Mouse (Mus musculus) forebrain, embryonic 14.5 days (tissue): ENCODE results near the gene Lsamp. TPM values are rescaled to one million over a fixed set of nuclear protein-coding genes. Genes with fewer than 3 reads are reported as not detected.

Experiments
- ATAC-seq: fragments of 200-750 bp; cut with Nextera tagmentation; 2 replicates; pipeline ENCODE4 v1.8.0; 2017; ENCODE audit warnings: mild to moderate bottlenecking, moderate library complexity
- DNase-seq: peaks from one replicate; pipeline ENCODE4 v3.0.0-alpha.2; 2015; ENCODE audit warnings: low spot score
- H3K27ac ChIP-seq: fragments of 300-500 bp; sonication (generic); 2 replicates; pipeline ENCODE4 v1.5.1; 2014; ENCODE audit warnings: low read depth, mild to moderate bottlenecking, control low read depth, low read length, moderate library complexity
- H3K27me3 ChIP-seq: fragments of 300-500 bp; sonication (generic); replicated peaks from 2 replicates; pipeline ENCODE4 v1.6.1; 2014; ENCODE audit warnings: low read length, control low read depth, mixed read lengths; ENCODE audit not compliant: control insufficient read depth, insufficient read depth
- H3K36me3 ChIP-seq: fragments of 300-500 bp; sonication (generic); 2 replicates; pipeline ENCODE4 v1.6.1; 2014; ENCODE audit warnings: low read length, control low read depth; ENCODE audit not compliant: control insufficient read depth, insufficient read depth
- H3K4me1 ChIP-seq: fragments of 300-500 bp; sonication (generic); 2 replicates; pipeline ENCODE4 v1.6.1; 2014; ENCODE audit warnings: antibody characterized with exemption, low read length, control low read depth; ENCODE audit not compliant: control insufficient read depth, insufficient read depth
- H3K4me2 ChIP-seq: fragments of 300-500 bp; sonication (generic); 2 replicates; pipeline ENCODE4 v1.6.1; 2014; ENCODE audit warnings: mild to moderate bottlenecking, control low read depth, low read length
- H3K4me3 ChIP-seq: fragments of 300-500 bp; sonication (generic); 2 replicates; pipeline ENCODE4 v1.5.1; 2014; ENCODE audit warnings: low read depth, low read length, control low read depth
- H3K9ac ChIP-seq: fragments of 300-500 bp; sonication (generic); 2 replicates; pipeline ENCODE4 v1.6.1; 2014; ENCODE audit warnings: mild to moderate bottlenecking, low read length, control low read depth, moderate library complexity
- H3K9me3 ChIP-seq: fragments of 300-500 bp; sonication (generic); replicated peaks from 2 replicates; pipeline ENCODE4 v1.6.1; 2016; ENCODE audit warnings: low read length, control low read depth, mixed read lengths; ENCODE audit not compliant: control insufficient read depth
- WGBS: fragments of 180-500 bp; shearing (Covaris S2); extraction: QIAGEN DNeasy Blood & Tissue Kit; methylation state at CpG from one replicate; pipeline ENCODE4 v1.1.7; 2014; 5-methylcytosine and 5-hydroxymethylcytosine counted together
- polyA plus RNA-seq: library from polyadenylated mRNA; unstranded; fragments of >200 nt; fragmentation: Nextera tagmentation; extraction: Ambion mirVana; gene quantifications from 2 replicates; pipeline ENCODE4 v1.2.1, GENCODE M21; 2014

Lsamp gene
- 19.0 and 34.4 TPM in 2 replicates for polyA plus RNA-seq

- H3K9me3 ChIP-seq: no peaks in the 10 kb centered on the region
- H3K4me1 ChIP-seq: no peaks in the 10 kb centered on the region
- no peak within 1 kb of the TSS for H3K27ac ChIP-seq
- WGBS: under 1% methylated on average over 24 of the region's 24 CpGs
- peak within 1 kb of the TSS; percentile 84 for H3K4me2 ChIP-seq
- H3K4me3 ChIP-seq: peak within 1 kb of the TSS; percentile 61
- H3K9ac ChIP-seq: peak within 1 kb of the TSS; percentile 77
- no peaks in the 10 kb centered on the region for H3K36me3 ChIP-seq
- peak; percentile 98 for ATAC-seq
- peak; percentile 91 for DNase-seq
- H3K27me3 ChIP-seq: no peaks in the 10 kb centered on the region
Measured at GRCm38 (mm10) chr16:39984205-39984634, at the start of gene Lsamp. Lsamp (plus strand) TSS chr16:39984361.

- DNase-seq: no peak
- WGBS: 95% methylated on average over 2 of the region's 2 CpGs
- no peak overlapping the region for H3K4me2 ChIP-seq
Measured at GRCm38 (mm10) chr16:39957686-39958085, 26.5 kb upstream of the Lsamp start.

GRCm38 (mm10) chr16:39972712-39973111, 11.4 kb upstream of the Lsamp start:
- whole genome bisulfite sequencing: 82% methylated on average over 1 of the region's 1 CpGs
- no peak for DNase-seq
- H3K4me2 ChIP-seq: no peak overlapping the region

More at GRCm38 (mm10) chr16:39957686-39958085, 26.5 kb upstream of the Lsamp start:
- H3K9me3 ChIP-seq: no peaks in the 10 kb centered on the region
- no peak overlapping the region for H3K27ac ChIP-seq
- H3K36me3 ChIP-seq: no peaks in the 10 kb centered on the region
- H3K4me1 ChIP-seq: no peaks in the 10 kb centered on the region
- no peak overlapping the region for H3K9ac ChIP-seq
- H3K4me3 ChIP-seq: no peak overlapping the region
- ATAC-seq: no peak
- H3K27me3 ChIP-seq: no peaks in the 10 kb centered on the region

GRCm38 (mm10) chr16:39984635-39985291, 602 bp downstream of the Lsamp start:
- H3K27ac ChIP-seq: no peak overlapping the region

More at GRCm38 (mm10) chr16:39972712-39973111, 11.4 kb upstream of the Lsamp start:
- no peaks in the 10 kb centered on the region for H3K9me3 ChIP-seq
- H3K4me1 ChIP-seq: no peaks in the 10 kb centered on the region
- H3K36me3 ChIP-seq: no peaks in the 10 kb centered on the region
- ATAC-seq: no peak
- no peak overlapping the region for H3K4me3 ChIP-seq
- H3K9ac ChIP-seq: no peak overlapping the region
- no peaks in the 10 kb centered on the region for H3K27me3 ChIP-seq
- no peak overlapping the region for H3K27ac ChIP-seq

GRCm38 (mm10) chr16:39988466-39988865, 4.3 kb downstream of the Lsamp start:
- H3K9me3 ChIP-seq: no peaks in the 10 kb centered on the region
- H3K4me2 ChIP-seq: no peak overlapping the region
- no peaks in the 10 kb centered on the region for H3K4me1 ChIP-seq
- H3K9ac ChIP-seq: no peak overlapping the region
- H3K27me3 ChIP-seq: no peaks in the 10 kb centered on the region
- ATAC-seq: no peak
- H3K27ac ChIP-seq: no peak overlapping the region
- H3K36me3 ChIP-seq: no peaks in the 10 kb centered on the region
- H3K4me3 ChIP-seq: no peak overlapping the region
- WGBS: 70% methylated on average over 2 of the region's 2 CpGs
- no peak for DNase-seq

More at GRCm38 (mm10) chr16:39984635-39985291, 602 bp downstream of the Lsamp start:
- ATAC-seq (peak; percentile 72), DNase-seq (peak; percentile 52)
- under 1% methylated on average over 29 of the region's 29 CpGs for WGBS
- Histone ChIP-seq H3K9ac (peak overlapping the region; percentile 77), H3K4me3 (peak overlapping the region; percentile 61), H3K4me1 (no peaks in the 10 kb centered on the region), H3K4me2 (peak overlapping the region; percentile 84), H3K36me3 (no peaks in the 10 kb centered on the region), H3K9me3 (no peaks in the 10 kb centered on the region), H3K27me3 (no peaks in the 10 kb centered on the region)

- ATAC-seq (no peak), DNase-seq (no peak)
- no peak overlapping the region for H3K9ac ChIP-seq
- no peak overlapping the region for H3K4me2 ChIP-seq
- no peaks in the 10 kb centered on the region for H3K27me3 ChIP-seq
- WGBS: 95% methylated on average over 5 of the region's 5 CpGs
- no peaks in the 10 kb centered on the region for H3K36me3 ChIP-seq
- no peaks in the 10 kb centered on the region for H3K4me1 ChIP-seq
- no peak overlapping the region for H3K4me3 ChIP-seq
- H3K9me3 ChIP-seq: no peaks in the 10 kb centered on the region
- no peak overlapping the region for H3K27ac ChIP-seq
Measured at GRCm38 (mm10) chr16:39994821-39995220, 10.7 kb downstream of the Lsamp start.

- H3K4me1 ChIP-seq: no peaks in the 10 kb centered on the region
- no peaks in the 10 kb centered on the region for H3K36me3 ChIP-seq
- H3K4me3 ChIP-seq: no peak overlapping the region
- no peak overlapping the region for H3K4me2 ChIP-seq
- no peaks in the 10 kb centered on the region for H3K27me3 ChIP-seq
- H3K27ac ChIP-seq: no peak overlapping the region
- DNase-seq (no peak), ATAC-seq (no peak)
- 45% methylated on average over 2 of the region's 2 CpGs for WGBS
- H3K9me3 ChIP-seq: no peaks in the 10 kb centered on the region
- no peak overlapping the region for H3K9ac ChIP-seq
Measured at GRCm38 (mm10) chr16:40008800-40009199, 24.6 kb downstream of the Lsamp start.

- no peak overlapping the region for H3K9ac ChIP-seq
- 18% methylated on average over 1 of the region's 1 CpGs for WGBS
- no peak for ATAC-seq
Measured at GRCm38 (mm10) chr16:40011106-40011505, 26.9 kb downstream of the Lsamp start.

GRCm38 (mm10) chr16:40022611-40023010, 38.5 kb downstream of the Lsamp start:
- Histone ChIP-seq H3K4me2 (no peak overlapping the region), H3K4me1 (no peaks in the 10 kb centered on the region), H3K4me3 (no peak overlapping the region), H3K9me3 (no peaks in the 10 kb centered on the region), H3K27me3 (no peaks in the 10 kb centered on the region), H3K27ac (no peak overlapping the region), H3K9ac (no peak overlapping the region), H3K36me3 (no peaks in the 10 kb centered on the region)
- WGBS: 89% methylated on average over 3 of the region's 3 CpGs
- no peak for DNase-seq
- ATAC-seq: no peak

More at GRCm38 (mm10) chr16:40011106-40011505, 26.9 kb downstream of the Lsamp start:
- Histone ChIP-seq H3K4me2 (no peak overlapping the region), H3K36me3 (no peaks in the 10 kb centered on the region), H3K4me3 (no peak overlapping the region), H3K9me3 (no peaks in the 10 kb centered on the region), H3K4me1 (no peaks in the 10 kb centered on the region), H3K27me3 (no peaks in the 10 kb centered on the region), H3K27ac (no peak overlapping the region)
- DNase-seq: no peak
